Mouse (Mus musculus): Measurements from ENCODE around the gene Brinp3. TPM values are rescaled to one million over a fixed set of nuclear protein-coding genes. Genes with fewer than 3 reads are reported as not detected.
"Not testable (repeated sequence)": the region's sequence is repeated elsewhere in the genome, so short reads cannot be mapped to it uniquely, and the experiment has no call there.

The Brinp3 gene
- polyA plus RNA-seq, 1 experiment from 2014 or later = 1.3 TPM

- no peaks in the 10 kb centered on the region for H3K4me1 ChIP-seq
- H3K27ac ChIP-seq = no peak overlapping the region
- no peak for DNase-seq (ENCODE audit: extremely low spot score, low spot score)
- WGBS = 73% methylated on average over 7 of the region's 7 CpGs
- H3K27me3 ChIP-seq (ENCODE audit: poor library complexity, severe bottlenecking) = no peaks in the 10 kb centered on the region
- H3K9me3 ChIP-seq = no peaks in the 10 kb centered on the region
- no peak overlapping the region for H3K4me3 ChIP-seq
- H3K36me3 ChIP-seq (replicated peaks) = no peaks in the 10 kb centered on the region
These were observed 89.6 kb downstream of the Brinp3 start for GRCm38 (mm10) chr1:146584181-146584580.

GRCm38 (mm10) chr1:146632895-146633294 lies 138.3 kb downstream of the Brinp3 start:
- Histone ChIP-seq H3K27ac (no peak overlapping the region), H3K27me3 (ENCODE audit: poor library complexity, severe bottlenecking) (no peaks in the 10 kb centered on the region), H3K4me1 (no peaks in the 10 kb centered on the region), H3K4me3 (no peak overlapping the region), H3K36me3 (replicated peaks) (no peaks in the 10 kb centered on the region), H3K9me3 (no peaks in the 10 kb centered on the region)
- DNase-seq (ENCODE audit: extremely low spot score, low spot score) = no peak
- 69% methylated on average over 2 of the region's 2 CpGs for WGBS

GRCm38 (mm10) chr1:146657214-146657613 lies 162.7 kb downstream of the Brinp3 start:
- no peak for DNase-seq (ENCODE audit: extremely low spot score, low spot score)
- WGBS = 87% methylated on average over 4 of the region's 4 CpGs
- Histone ChIP-seq H3K4me3 (no peak overlapping the region), H3K4me1 (no peaks in the 10 kb centered on the region), H3K9me3 (no peaks in the 10 kb centered on the region), H3K27ac (no peak overlapping the region), H3K36me3 (replicated peaks) (no peaks in the 10 kb centered on the region), H3K27me3 (ENCODE audit: poor library complexity, severe bottlenecking) (no peaks in the 10 kb centered on the region)

GRCm38 (mm10) chr1:146700724-146701123 lies 206.2 kb downstream of the Brinp3 start:
- 85% methylated on average over 4 of the region's 4 CpGs for WGBS
- Histone ChIP-seq H3K4me3 (no peak overlapping the region), H3K27ac (no peak overlapping the region), H3K4me1 (no peaks in the 10 kb centered on the region), H3K9me3 (no peaks in the 10 kb centered on the region), H3K36me3 (replicated peaks) (no peaks in the 10 kb centered on the region), H3K27me3 (ENCODE audit: poor library complexity, severe bottlenecking) (no peaks in the 10 kb centered on the region)
- no peak for DNase-seq (ENCODE audit: extremely low spot score, low spot score)

GRCm38 (mm10) chr1:146719556-146719955 lies 225.0 kb downstream of the Brinp3 start:
- Histone ChIP-seq H3K4me1 (no peaks in the 10 kb centered on the region), H3K9me3 (no peaks in the 10 kb centered on the region), H3K36me3 (replicated peaks) (no peaks in the 10 kb centered on the region), H3K27ac (no peak overlapping the region), H3K4me3 (no peak overlapping the region), H3K27me3 (ENCODE audit: poor library complexity, severe bottlenecking) (no peaks in the 10 kb centered on the region)
- no peak for DNase-seq (ENCODE audit: extremely low spot score, low spot score)
- 83% methylated on average over 3 of the region's 3 CpGs for WGBS

- not testable (repeated sequence) for H3K36me3 ChIP-seq (replicated peaks); H3K27ac ChIP-seq; H3K9me3 ChIP-seq; H3K4me1 ChIP-seq; DNase-seq (ENCODE audit: extremely low spot score, low spot score); H3K27me3 ChIP-seq (ENCODE audit: poor library complexity, severe bottlenecking)
- 4% methylated on average over 34 of the region's 35 CpGs for WGBS
- H3K4me3 ChIP-seq = peak overlapping the region; percentile 45
These were observed 230.4 kb downstream of the Brinp3 start for GRCm38 (mm10) chr1:146724784-146725513.

- no peaks in the 10 kb centered on the region for H3K4me1 ChIP-seq
- H3K36me3 ChIP-seq (replicated peaks) = no peaks in the 10 kb centered on the region
These were observed 256.5 kb downstream of the Brinp3 start for GRCm38 (mm10) chr1:146751066-146751465.

GRCm38 (mm10) chr1:146783259-146783658 lies 288.7 kb downstream of the Brinp3 start:
- 77% methylated on average over 4 of the region's 4 CpGs for WGBS
- H3K4me1 ChIP-seq = no peaks in the 10 kb centered on the region
- no peaks in the 10 kb centered on the region for H3K27me3 ChIP-seq (ENCODE audit: poor library complexity, severe bottlenecking)
- no peak for DNase-seq (ENCODE audit: extremely low spot score, low spot score)
- no peak overlapping the region for H3K27ac ChIP-seq
- H3K36me3 ChIP-seq (replicated peaks) = no peaks in the 10 kb centered on the region
- H3K9me3 ChIP-seq = no peaks in the 10 kb centered on the region
- H3K4me3 ChIP-seq = no peak overlapping the region

More at GRCm38 (mm10) chr1:146751066-146751465, 256.5 kb downstream of the Brinp3 start:
- Histone ChIP-seq H3K27ac (no peak overlapping the region), H3K9me3 (no peaks in the 10 kb centered on the region), H3K4me3 (no peak overlapping the region), H3K27me3 (ENCODE audit: poor library complexity, severe bottlenecking) (no peaks in the 10 kb centered on the region)
- no peak for DNase-seq (ENCODE audit: extremely low spot score, low spot score)

- no peaks in the 10 kb centered on the region for H3K27me3 ChIP-seq (ENCODE audit: poor library complexity, severe bottlenecking)
- no peaks in the 10 kb centered on the region for H3K9me3 ChIP-seq
- 84% methylated on average over 2 of the region's 2 CpGs for WGBS
- H3K36me3 ChIP-seq (replicated peaks) = no peaks in the 10 kb centered on the region
- H3K27ac ChIP-seq = no peak overlapping the region
- H3K4me1 ChIP-seq = no peaks in the 10 kb centered on the region
- no peak overlapping the region for H3K4me3 ChIP-seq
- DNase-seq (ENCODE audit: extremely low spot score, low spot score) = no peak
These were observed 292.7 kb downstream of the Brinp3 start for GRCm38 (mm10) chr1:146787236-146787635.

GRCm38 (mm10) chr1:146792826-146793225 lies 298.3 kb downstream of the Brinp3 start:
- no peak overlapping the region for H3K4me3 ChIP-seq
- no peak for DNase-seq (ENCODE audit: extremely low spot score, low spot score)
- no peaks in the 10 kb centered on the region for H3K4me1 ChIP-seq
- H3K36me3 ChIP-seq (replicated peaks) = no peaks in the 10 kb centered on the region
- H3K27me3 ChIP-seq (ENCODE audit: poor library complexity, severe bottlenecking) = no peaks in the 10 kb centered on the region
- no peak overlapping the region for H3K27ac ChIP-seq
- H3K9me3 ChIP-seq = no peaks in the 10 kb centered on the region

GRCm38 (mm10) chr1:146799986-146800553 lies 305.5 kb downstream of the Brinp3 start:
- no peak overlapping the region for H3K4me3 ChIP-seq
- H3K9me3 ChIP-seq = no peaks in the 10 kb centered on the region
- H3K36me3 ChIP-seq (replicated peaks) = no peaks in the 10 kb centered on the region
- WGBS = 81% methylated on average over 6 of the region's 6 CpGs
- H3K4me1 ChIP-seq = no peaks in the 10 kb centered on the region
- no peak for DNase-seq (ENCODE audit: extremely low spot score, low spot score)
- no peak overlapping the region for H3K27ac ChIP-seq
- H3K27me3 ChIP-seq (ENCODE audit: poor library complexity, severe bottlenecking) = no peaks in the 10 kb centered on the region

- no peak overlapping the region for H3K4me3 ChIP-seq
- WGBS = 90% methylated on average over 3 of the region's 3 CpGs
- no peaks in the 10 kb centered on the region for H3K4me1 ChIP-seq
- H3K9me3 ChIP-seq = no peaks in the 10 kb centered on the region
- DNase-seq (ENCODE audit: extremely low spot score, low spot score) = no peak
- H3K36me3 ChIP-seq (replicated peaks) = no peaks in the 10 kb centered on the region
- H3K27me3 ChIP-seq (ENCODE audit: poor library complexity, severe bottlenecking) = no peaks in the 10 kb centered on the region
- no peak overlapping the region for H3K27ac ChIP-seq
These were observed 307.3 kb downstream of the Brinp3 start for GRCm38 (mm10) chr1:146801821-146802220.

GRCm38 (mm10) chr1:146807765-146808164 lies 313.2 kb downstream of the Brinp3 start:
- DNase-seq (ENCODE audit: extremely low spot score, low spot score) = no peak
- WGBS = 85% methylated on average over 4 of the region's 4 CpGs

More at GRCm38 (mm10) chr1:146807765-146808164, 313.2 kb downstream of the Brinp3 start:
- Histone ChIP-seq H3K9me3 (no peaks in the 10 kb centered on the region), H3K27ac (no peak overlapping the region), H3K4me3 (no peak overlapping the region), H3K4me1 (no peaks in the 10 kb centered on the region), H3K27me3 (ENCODE audit: poor library complexity, severe bottlenecking) (no peaks in the 10 kb centered on the region), H3K36me3 (replicated peaks) (no peaks in the 10 kb centered on the region)
